Mouse (Mus musculus) liver, embryonic 13.5 days (tissue): ENCODE data around the gene Krt9. TPM values are rescaled to one million over a fixed set of nuclear protein-coding genes. Genes with fewer than 3 reads are reported as not detected.

Experiments
- ATAC-seq: fragments of 200-750 bp; cut with Nextera tagmentation; 2 replicates; pipeline ENCODE4 v1.8.0; 2017; ENCODE audit warnings: low read depth, mild to moderate bottlenecking, moderate number of reproducible peaks, moderate library complexity
- DNase-seq: peaks from one replicate; pipeline ENCODE4 v3.0.0; 2022
- H3K27ac ChIP-seq: fragments of 300-500 bp; sonication (generic); 2 replicates; pipeline ENCODE4 v1.5.1; 2015; ENCODE audit warnings: moderate library complexity, mild to moderate bottlenecking, inconsistent platforms
- H3K27me3 ChIP-seq: fragments of 300-500 bp; sonication (generic); 2 replicates; pipeline ENCODE4 v1.6.1; 2015; ENCODE audit warnings: mild to moderate bottlenecking, inconsistent platforms
- H3K36me3 ChIP-seq: fragments of 300-500 bp; sonication (generic); 2 replicates; pipeline ENCODE4 v1.6.1; 2015; ENCODE audit warnings: mild to moderate bottlenecking, inconsistent platforms
- H3K4me1 ChIP-seq: fragments of 300-500 bp; sonication (generic); replicated peaks from 2 replicates; pipeline ENCODE4 v1.6.1; 2015; ENCODE audit warnings: inconsistent platforms
- H3K4me2 ChIP-seq: fragments of 300-500 bp; sonication (generic); 2 replicates; pipeline ENCODE4 v1.6.1; 2015; ENCODE audit warnings: inconsistent platforms, mild to moderate bottlenecking, moderate library complexity
- H3K4me3 ChIP-seq: fragments of 300-500 bp; sonication (generic); replicated peaks from 2 replicates; pipeline ENCODE4 v1.5.1; 2015; ENCODE audit warnings: mild to moderate bottlenecking, inconsistent platforms
- H3K9ac ChIP-seq: fragments of 300-500 bp; sonication (generic); 2 replicates; pipeline ENCODE4 v1.6.1; 2015; ENCODE audit warnings: mild to moderate bottlenecking, inconsistent platforms
- H3K9me3 ChIP-seq: fragments of 300-500 bp; sonication (generic); replicated peaks from 2 replicates; pipeline ENCODE4 v1.6.1; 2016; ENCODE audit warnings: inconsistent platforms
- WGBS: fragments of 180-500 bp; shearing (Covaris S2); methylation state at CpG from one replicate; pipeline ENCODE4 v1.1.7; 2015; ENCODE audit not compliant: insufficient replicate concordance; 5-methylcytosine and 5-hydroxymethylcytosine counted together
- polyA plus RNA-seq: library from polyadenylated mRNA; unstranded; fragments of >200 nt; fragmentation: Nextera tagmentation; extraction: Ambion mirVana; gene quantifications from 2 replicates; pipeline ENCODE4 v1.2.1, GENCODE M21; 2015

Krt9 gene
- polyA plus RNA-seq, 1 experiment from 2014 or later, result not detected

DNA sequence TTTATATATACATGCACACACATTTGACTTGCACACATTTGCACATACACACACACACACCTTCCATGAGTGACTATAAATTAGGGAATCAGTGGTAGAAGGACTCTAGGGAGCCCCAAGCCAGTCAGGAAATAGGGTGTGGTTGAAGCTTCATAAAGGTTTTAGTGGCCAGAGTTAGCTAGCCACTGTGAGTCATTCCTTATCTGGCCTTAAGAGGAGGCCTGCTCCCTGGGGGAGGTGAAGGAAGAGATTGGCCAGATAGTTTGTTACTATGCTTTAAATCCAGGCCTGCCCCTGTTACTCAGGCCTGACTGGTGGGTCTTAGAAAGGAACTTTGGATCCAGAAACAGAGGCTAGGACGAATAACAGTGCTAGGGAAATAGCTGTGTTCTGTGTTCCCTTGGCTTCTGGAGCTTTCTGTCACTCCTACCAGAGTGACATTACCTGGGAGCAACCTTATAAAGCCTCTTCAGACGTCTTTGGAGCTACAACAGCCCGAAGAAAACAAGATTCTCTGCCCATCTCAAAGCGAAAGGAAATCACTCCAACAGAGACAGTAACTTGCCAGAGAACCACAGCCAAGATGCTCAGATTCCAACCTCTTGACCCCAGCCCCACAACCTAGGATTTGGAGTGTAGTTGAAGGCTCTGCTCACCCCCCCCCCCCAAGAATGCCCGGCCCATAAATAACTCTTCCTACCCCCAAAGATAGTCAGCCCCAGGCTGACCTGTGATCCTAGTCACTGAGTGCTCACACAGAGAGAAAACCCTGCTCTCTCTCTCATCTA is 45.3 kb downstream of the Krt9 start:
- Histone ChIP-seq H3K4me3 (no peak overlapping the region), H3K9ac (no peak overlapping the region), H3K9me3 (no peaks in the 10 kb centered on the region), H3K27ac (no peak overlapping the region), H3K36me3 (no peaks in the 10 kb centered on the region), H3K27me3 (peaks cover 30% of the 10 kb centered on the region), H3K4me1 (no peaks in the 10 kb centered on the region), H3K4me2 (no peak overlapping the region)
- ATAC-seq, result no peak
- no peak for DNase-seq
- WGBS, result 33% methylated on average over 5 of the region's 5 CpGs

DNA sequence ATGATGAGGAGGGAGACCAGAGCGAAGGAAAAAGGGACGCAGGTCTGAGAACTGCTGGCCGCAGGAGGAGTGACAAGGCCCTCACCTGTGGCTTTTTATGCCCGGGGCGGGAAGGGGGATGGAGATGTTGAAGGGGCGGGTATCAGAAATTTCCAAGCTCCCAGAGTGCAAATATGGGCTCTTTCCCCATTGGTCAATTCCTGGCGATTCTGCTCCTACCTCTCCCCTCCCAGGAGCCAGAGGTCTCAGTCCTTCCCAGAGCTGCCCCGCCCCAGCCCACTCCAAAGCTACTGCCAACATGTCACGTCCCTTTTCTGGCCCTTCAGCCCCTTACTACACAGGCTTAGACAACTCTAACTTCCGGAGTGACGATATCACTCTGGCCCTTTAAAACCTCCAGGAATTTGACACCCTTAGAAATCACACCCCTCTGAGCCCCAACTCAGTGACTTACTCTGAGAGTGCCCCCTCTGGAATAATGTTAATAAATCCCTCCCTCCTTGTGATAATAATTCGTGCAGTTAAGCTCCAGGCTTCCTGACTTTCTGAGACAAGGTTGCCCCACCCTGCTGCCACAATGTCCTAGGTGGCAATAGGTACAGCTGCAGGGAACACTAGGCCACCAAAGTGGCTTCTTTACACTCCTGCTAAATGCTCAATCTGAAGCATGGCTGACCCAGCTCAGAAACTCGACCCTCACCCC is 47.0 kb downstream of the Krt9 start:
- Histone ChIP-seq H3K36me3 (no peaks in the 10 kb centered on the region), H3K4me2 (peak overlapping the region; percentile 48), H3K27me3 (peaks cover 30% of the 10 kb centered on the region), H3K9me3 (no peaks in the 10 kb centered on the region), H3K4me1 (no peaks in the 10 kb centered on the region), H3K27ac (no peak overlapping the region), H3K4me3 (peak overlapping the region; percentile 25; the same call in 1 of the 2 replicates), H3K9ac (no peak overlapping the region)
- DNase-seq, result no peak
- WGBS, result 2% methylated on average over 13 of the region's 13 CpGs
- no peak for ATAC-seq

DNA sequence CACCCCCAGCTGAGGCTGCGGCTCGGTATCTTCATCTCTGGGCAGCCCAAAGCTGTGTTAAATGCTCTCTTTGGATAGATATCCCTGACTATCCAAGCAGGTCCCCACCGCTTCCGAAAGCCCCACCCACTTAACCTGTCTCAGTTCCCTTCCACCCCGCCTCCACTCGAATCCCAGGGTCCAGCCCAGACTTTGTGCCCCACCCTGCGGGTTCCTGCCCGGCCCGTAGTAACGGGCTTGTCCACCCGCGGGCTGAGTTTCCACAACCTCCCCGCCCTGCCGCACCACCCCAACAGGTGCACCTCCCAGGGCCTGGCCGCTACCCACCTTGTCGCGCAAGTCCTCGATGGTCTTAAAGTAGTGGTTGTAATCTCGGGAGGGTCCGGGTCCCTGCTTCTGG is 47.9 kb downstream of the Krt9 start:
- H3K4me1 ChIP-seq, result no peaks in the 10 kb centered on the region
- no peak for DNase-seq
- H3K4me2 ChIP-seq, result peak overlapping the region; percentile 48
- H3K36me3 ChIP-seq, result no peaks in the 10 kb centered on the region
- ATAC-seq, result no peak
- no peak overlapping the region for H3K27ac ChIP-seq
- H3K27me3 ChIP-seq, result peaks cover 30% of the 10 kb centered on the region
- 2% methylated on average over 20 of the region's 20 CpGs for WGBS
- H3K4me3 ChIP-seq, result peak overlapping the region; percentile 25
- H3K9ac ChIP-seq, result no peak overlapping the region
- H3K9me3 ChIP-seq, result no peaks in the 10 kb centered on the region

DNA sequence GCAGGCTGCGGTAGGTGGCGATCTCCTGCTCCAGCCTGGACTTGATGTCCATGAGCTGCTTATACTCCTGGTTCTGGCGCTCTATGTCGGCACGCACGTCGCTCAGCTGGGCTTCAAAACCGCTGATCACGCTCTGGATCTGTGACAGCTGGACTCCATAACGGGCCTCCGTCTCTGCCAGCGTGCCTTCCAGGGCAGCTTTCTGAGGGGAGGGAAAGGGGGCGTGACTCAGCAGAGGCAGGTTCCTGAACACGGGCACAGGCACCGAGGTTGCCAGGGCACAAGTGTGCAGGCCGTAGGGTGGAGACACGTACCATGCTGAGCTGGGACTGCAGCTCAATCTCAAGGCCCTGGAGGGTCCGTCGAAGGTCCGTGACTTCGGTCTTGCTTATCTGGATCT is 52.1 kb downstream of the Krt9 start:
- DNase-seq (no peak), ATAC-seq (no peak)
- Histone ChIP-seq H3K36me3 (no peaks in the 10 kb centered on the region), H3K4me1 (no peaks in the 10 kb centered on the region), H3K9me3 (no peaks in the 10 kb centered on the region), H3K27ac (no peak overlapping the region), H3K4me3 (no peak overlapping the region), H3K4me2 (no peak overlapping the region), H3K27me3 (peaks cover 20% of the 10 kb centered on the region), H3K9ac (no peak overlapping the region)
- 83% methylated on average over 21 of the region's 21 CpGs for WGBS

DNA sequence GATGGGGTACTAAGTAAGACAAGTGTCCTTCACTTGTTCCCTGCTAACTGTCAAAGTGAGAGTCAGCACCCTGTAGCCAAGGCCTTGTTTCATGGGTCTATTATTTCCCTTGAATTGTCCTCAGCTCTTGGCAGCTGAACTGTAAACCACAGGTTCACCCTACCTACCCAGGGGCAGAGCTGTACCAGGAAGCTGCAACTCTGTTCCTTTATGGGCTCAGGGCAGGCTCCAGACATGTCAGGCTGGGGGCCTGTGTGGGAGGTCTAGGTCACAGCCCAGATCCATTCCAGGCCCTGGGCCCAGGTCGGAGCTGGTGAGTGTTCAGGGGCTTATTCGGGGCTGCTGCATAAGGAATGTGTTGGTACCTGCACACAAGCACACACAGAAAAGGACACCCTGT is 53.7 kb downstream of the Krt9 start:
- Histone ChIP-seq H3K27ac (no peak overlapping the region), H3K4me3 (no peak overlapping the region), H3K36me3 (no peaks in the 10 kb centered on the region), H3K4me1 (no peaks in the 10 kb centered on the region), H3K9ac (no peak overlapping the region), H3K9me3 (no peaks in the 10 kb centered on the region), H3K4me2 (no peak overlapping the region), H3K27me3 (peaks cover 4% of the 10 kb centered on the region)
- ATAC-seq (no peak), DNase-seq (no peak)
- 69% methylated on average over 2 of the region's 2 CpGs for WGBS

DNA sequence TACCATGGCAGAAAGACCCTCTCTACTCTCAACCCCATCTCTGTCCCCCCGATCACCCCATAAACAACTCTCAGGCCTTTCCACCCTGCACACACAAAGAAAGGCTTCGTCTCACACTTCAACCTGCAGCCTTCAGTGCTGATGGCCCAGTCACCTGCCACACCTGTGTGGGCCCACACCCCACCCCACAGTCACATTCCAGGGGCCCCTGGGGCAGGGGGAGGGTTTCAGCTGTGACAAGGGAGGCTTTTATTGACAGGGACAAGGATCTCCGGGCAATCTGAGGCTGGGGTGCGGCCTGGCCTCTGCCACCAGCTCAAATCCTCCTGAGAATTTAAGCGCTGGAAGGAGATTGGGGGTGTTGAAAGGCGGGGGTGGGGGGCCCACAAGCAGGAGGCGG is 54.2 kb downstream of the Krt9 start:
- Histone ChIP-seq H3K4me1 (no peaks in the 10 kb centered on the region), H3K27me3 (no peaks in the 10 kb centered on the region), H3K4me2 (no peak overlapping the region), H3K4me3 (no peak overlapping the region), H3K9ac (no peak overlapping the region), H3K36me3 (no peaks in the 10 kb centered on the region), H3K9me3 (no peaks in the 10 kb centered on the region), H3K27ac (no peak overlapping the region)
- no peak for ATAC-seq
- no peak for DNase-seq
- WGBS, result 50% methylated on average over 7 of the region's 7 CpGs

DNA sequence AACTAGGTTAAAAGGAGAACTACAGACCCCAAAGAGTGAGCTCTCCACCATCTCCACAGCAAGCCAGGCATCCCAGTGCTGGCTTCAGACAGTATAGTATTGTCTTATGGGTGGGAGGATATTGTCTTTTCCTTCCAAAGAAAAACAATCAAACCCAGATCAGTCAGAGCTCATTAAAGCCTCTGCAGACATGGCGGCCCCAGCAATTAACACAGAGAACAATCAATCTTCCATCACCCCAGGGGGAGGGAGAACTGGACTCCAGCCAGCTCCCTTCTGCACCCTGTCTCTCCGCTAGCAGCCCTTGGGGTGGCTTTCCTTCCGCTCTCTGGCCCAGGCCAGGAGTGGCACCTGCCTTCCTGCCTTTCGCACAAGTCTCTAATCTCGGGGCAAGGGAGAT is 55.4 kb downstream of the Krt9 start:
- ATAC-seq (no peak), DNase-seq (no peak)
- H3K4me3 ChIP-seq, result no peak overlapping the region
- H3K27me3 ChIP-seq, result no peaks in the 10 kb centered on the region
- H3K9ac ChIP-seq, result no peak overlapping the region
- no peaks in the 10 kb centered on the region for H3K4me1 ChIP-seq
- H3K27ac ChIP-seq, result no peak overlapping the region
- no peaks in the 10 kb centered on the region for H3K36me3 ChIP-seq
- H3K9me3 ChIP-seq, result no peaks in the 10 kb centered on the region
- WGBS, result 52% methylated on average over 5 of the region's 5 CpGs
- H3K4me2 ChIP-seq, result no peak overlapping the region

Other genes starting within 250 kb of the Krt9 start
- gene Krtap9-5, start 244.8 kb downstream of the Krt9 start, polyA plus RNA-seq, result not detected in 2 replicates
- gene Krtap29-1, start 214.2 kb downstream of the Krt9 start, polyA plus RNA-seq, result not detected in 2 replicates
- gene Krtap16-1, start 206.6 kb downstream of the Krt9 start, polyA plus RNA-seq, result not detected in 2 replicates
- gene Krtap17-1, start 199.3 kb downstream of the Krt9 start, polyA plus RNA-seq, result not detected in 2 replicates
- gene Krt33a, start 177.0 kb downstream of the Krt9 start, polyA plus RNA-seq, result not detected in 2 replicates
- gene Krt33b, start 163.4 kb downstream of the Krt9 start, polyA plus RNA-seq, result not detected in 2 replicates
- gene Krt34, start 151.7 kb downstream of the Krt9 start, polyA plus RNA-seq, result not detected in 2 replicates
- gene Krt31, start 142.7 kb downstream of the Krt9 start, polyA plus RNA-seq, result not detected in 2 replicates
- gene Krt32, start 105.0 kb downstream of the Krt9 start, polyA plus RNA-seq, result not detected in 2 replicates
- not detected in 2 replicates for gene Krt35, start 97.0 kb downstream of the Krt9 start, polyA plus RNA-seq
- gene Krt36, start 87.6 kb downstream of the Krt9 start, polyA plus RNA-seq, result not detected in 2 replicates
- gene Krt13, start 71.7 kb downstream of the Krt9 start, polyA plus RNA-seq, result 0.10 and 0.20 TPM in 2 replicates
- gene Krt15, start 57.3 kb downstream of the Krt9 start, polyA plus RNA-seq, result 1.5 and 2.1 TPM in 2 replicates
- gene Krt19, start 44.6 kb downstream of the Krt9 start, polyA plus RNA-seq, result 2.6 and 4.3 TPM in 2 replicates
- gene Krt14, start 14.3 kb upstream of the Krt9 start, polyA plus RNA-seq, result 0.90 and 1.0 TPM in 2 replicates
- gene Krt16, start 55.7 kb upstream of the Krt9 start, polyA plus RNA-seq, result not detected in 2 replicates
- 0.41 and 0.62 TPM in 2 replicates for gene Krt17, start 67.8 kb upstream of the Krt9 start, polyA plus RNA-seq
- gene Krt42, start 76.6 kb upstream of the Krt9 start, polyA plus RNA-seq, result not detected in 2 replicates
- 1,883 and 1,943 TPM in 2 replicates for gene Eif1, start 126.6 kb upstream of the Krt9 start, polyA plus RNA-seq
- gene Gast, start 141.2 kb upstream of the Krt9 start, polyA plus RNA-seq, result not detected in 2 replicates
- gene Hap1, start 162.9 kb upstream of the Krt9 start, polyA plus RNA-seq, result 0.37 and 0.50 TPM in 2 replicates
- 13.2 and 15.5 TPM in 2 replicates for gene Jup, start 204.5 kb upstream of the Krt9 start, polyA plus RNA-seq
- 5.8 and 6.0 TPM in 2 replicates for gene P3h4, start 221.6 kb upstream of the Krt9 start, polyA plus RNA-seq
- 11.8 and 13.1 TPM in 2 replicates for gene Fkbp10, start 222.5 kb upstream of the Krt9 start, polyA plus RNA-seq
- 25.1 and 27.6 TPM in 2 replicates for gene Nt5c3b, start 248.6 kb upstream of the Krt9 start, polyA plus RNA-seq
- gene Klhl10, start 248.7 kb upstream of the Krt9 start, polyA plus RNA-seq, result 0.08 and 0.24 TPM in 2 replicates